Mouse (Mus musculus) forelimb bud, embryonic 11.5 days (tissue): ENCODE results near the gene Olfr1200.

Experiments
- DNase-seq: peaks from one replicate; pipeline ENCODE4 v3.0.0-alpha.2; 2012; ENCODE audit warnings: low read depth, low spot score

Olfr1200 gene

DNA sequence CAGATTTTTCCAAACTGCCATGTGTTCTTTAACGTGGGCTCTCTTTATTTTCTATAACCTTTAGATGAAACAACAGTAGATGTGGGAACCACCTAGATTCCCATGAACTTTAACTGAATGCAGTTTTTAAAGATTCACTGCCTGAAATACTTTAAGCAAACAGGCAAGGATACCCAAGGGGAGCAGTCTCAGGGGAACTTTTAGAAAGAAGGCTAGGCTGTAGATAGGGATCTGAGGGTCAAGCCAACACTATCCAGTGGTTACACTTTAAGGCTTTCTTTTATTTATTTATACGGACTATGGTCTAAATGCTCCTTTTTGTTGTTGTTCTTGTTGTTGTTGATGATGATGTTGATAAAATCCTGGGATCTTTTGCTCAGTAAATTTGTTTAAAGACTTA, at the start of gene Olfr1200:
Gene Olfr1200, minus strand, starts transcription at position 101 of the 400 bp plus-strand sequence.
- DNase-seq, result no peak

DNA sequence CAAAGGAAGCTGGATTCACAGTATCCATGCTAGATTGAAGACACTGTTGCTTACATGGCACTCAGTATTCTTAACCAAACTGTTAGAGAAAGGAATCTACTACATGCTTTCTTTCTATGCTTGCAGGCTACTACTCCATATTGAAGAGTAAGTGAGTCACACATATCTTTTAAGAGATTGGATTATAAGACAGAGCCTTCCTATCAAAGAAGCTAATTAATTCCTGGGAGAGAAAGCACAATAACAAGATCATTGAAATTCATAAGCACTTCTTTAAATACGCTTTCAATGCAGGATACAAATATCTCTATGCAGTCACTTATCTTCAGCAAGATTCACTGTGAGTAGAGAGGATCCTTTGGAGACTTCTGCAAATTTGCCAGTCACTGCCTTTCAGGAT, 43.9 kb upstream of the Olfr1200 start, which contains the start of gene Olfr1202:
Gene Olfr1202, plus strand, starts transcription at position 301 of the 400 bp plus-strand sequence.
- DNase-seq, result no peak

DNA sequence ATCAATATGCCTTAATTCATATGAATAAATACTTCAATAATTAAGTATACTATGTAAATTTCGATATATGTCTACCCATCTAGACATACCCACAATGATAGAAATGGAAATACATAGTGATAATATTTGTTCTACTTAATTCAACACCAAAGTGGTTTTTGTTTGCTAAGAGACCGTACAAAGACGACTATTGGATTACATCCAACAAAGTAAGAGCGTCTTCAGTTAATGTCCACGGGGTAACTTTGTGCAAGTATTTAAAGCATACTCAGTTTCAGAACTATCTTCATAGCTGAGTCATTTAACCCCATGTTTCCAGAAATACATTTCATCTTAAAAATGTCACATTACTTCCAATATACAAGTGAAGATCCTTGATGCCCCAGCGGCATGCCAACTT, 22.4 kb upstream of the Olfr1200 start, which contains the start of gene Olfr1201:
Gene Olfr1201, plus strand, starts transcription at position 301 of the 400 bp plus-strand sequence.
- no peak for DNase-seq

DNA sequence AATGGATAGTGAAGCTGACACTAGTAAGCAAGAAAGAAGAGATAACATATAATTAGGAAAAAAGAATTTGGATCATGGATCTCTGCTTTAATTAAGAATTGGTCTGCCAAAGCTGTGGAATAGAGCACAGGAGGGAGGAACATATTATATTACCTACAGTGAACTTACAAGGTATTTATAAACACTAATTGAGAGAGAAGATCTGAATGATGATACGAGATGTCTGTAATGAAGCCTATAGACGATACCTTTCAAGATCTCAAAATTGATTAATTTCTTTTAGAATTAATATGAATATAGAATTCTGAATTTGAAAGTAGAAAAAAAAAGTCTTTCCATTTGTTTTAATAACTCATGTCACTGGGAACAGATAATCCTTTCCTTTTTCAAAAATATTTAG, 9.9 kb downstream of the Olfr1200 start, which contains the start of gene Olfr1199:
Gene Olfr1199, minus strand, starts transcription at position 101 of the 400 bp plus-strand sequence.
- DNase-seq, result no peak

DNA sequence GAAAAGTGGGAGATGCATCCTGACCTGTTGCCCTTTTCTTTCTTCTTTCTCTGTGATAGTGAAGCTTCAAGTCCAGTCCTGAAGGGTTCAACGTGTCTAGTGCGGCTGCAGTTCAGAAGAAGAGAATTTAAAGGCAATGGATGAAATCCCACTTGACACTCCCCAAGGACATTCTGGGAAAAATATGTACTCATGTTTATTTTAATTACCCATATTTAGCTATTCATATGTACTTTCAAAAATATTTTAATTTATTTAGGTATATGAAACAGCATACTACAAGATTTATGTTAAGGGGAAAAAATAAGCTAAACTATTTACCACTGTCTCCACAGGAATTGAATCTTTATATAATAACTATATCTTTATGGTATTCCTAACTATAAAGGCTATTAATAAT, 19.0 kb downstream of the Olfr1200 start, which contains the start of gene Olfr1198:
Gene Olfr1198, minus strand, starts transcription at position 101 of the 400 bp plus-strand sequence.
- DNase-seq, result no peak

DNA sequence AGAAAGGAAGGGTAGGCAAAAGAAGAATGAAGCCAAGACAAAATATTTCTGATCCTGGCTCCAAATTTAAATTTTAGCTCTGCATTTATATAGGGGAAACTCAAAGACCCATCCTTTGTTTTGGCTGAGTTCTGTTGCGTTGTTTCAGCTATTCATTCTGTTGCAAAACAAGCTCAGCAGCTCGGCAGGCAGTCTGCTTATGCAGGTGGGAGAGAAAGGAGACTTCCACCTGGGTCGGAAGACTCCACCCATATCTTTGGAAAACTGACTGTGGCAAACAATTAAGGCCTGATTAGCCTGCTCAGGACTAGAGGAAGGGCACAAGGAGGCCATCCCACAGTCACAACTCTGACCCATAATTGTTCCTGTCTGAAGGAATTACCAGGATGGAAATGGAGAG, 26.9 kb downstream of the Olfr1200 start:
- no peak for DNase-seq

DNA sequence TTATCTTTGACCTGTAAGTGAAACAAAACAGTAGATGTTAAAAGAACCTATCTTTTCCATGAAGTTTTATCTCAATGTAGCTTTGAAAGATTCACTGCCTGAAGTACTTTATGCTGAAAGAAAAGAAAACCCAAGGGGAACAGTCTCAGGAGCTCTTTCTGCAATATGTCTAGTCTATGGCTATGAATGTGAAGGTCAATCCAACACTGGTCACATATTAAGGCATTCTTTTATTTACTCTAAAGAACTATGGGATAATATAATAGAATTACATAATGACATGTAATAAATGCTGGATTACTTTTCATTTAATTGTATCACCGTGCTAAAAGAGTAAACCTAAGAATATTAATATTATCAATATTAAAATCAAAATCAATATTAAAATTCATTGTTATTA, 38.0 kb downstream of the Olfr1200 start, which contains the start of gene Olfr1197:
Gene Olfr1197, minus strand, starts transcription at position 101 of the 400 bp plus-strand sequence.
- no peak for DNase-seq
